Mouse (Mus musculus): ENCODE data around the gene Usp20. TPM values are rescaled to one million over a fixed set of nuclear protein-coding genes. Genes with fewer than 3 reads are reported as not detected.

The Usp20 gene
- polyA plus RNA-seq, 1 experiment from 2014 or later = 11.2 TPM

GRCm38 (mm10) chr2:31057549-31058177 is 75.6 kb downstream of the Usp20 start:
- H3K9ac ChIP-seq (ENCODE audit: low read depth, low read length) = no peak overlapping the region
- no peak overlapping the region for H3K4me3 ChIP-seq (ENCODE audit: low read depth, low read length)
- no peak overlapping the region for H3K27ac ChIP-seq (ENCODE audit: low read depth, low read length)
- 83% methylated on average over 6 of the region's 6 CpGs for whole genome bisulfite sequencing (ENCODE audit: insufficient replicate concordance)
- no peak overlapping the region for H3K4me2 ChIP-seq
- no peak for ATAC-seq (replicated peaks; ENCODE audit: insufficient number of reproducible peaks, low FRiP score, low TSS enrichment)
- H3K9me3 ChIP-seq (replicated peaks; ENCODE audit: control insufficient read depth, low read length) = 0 out of 2 replicates have a peak, but pooled peaks cover 4% of the 10 kb centered on the region
- no peaks in the 10 kb centered on the region for H3K4me1 ChIP-seq (ENCODE audit: control insufficient read depth, insufficient read depth, low read length)
- no peaks in the 10 kb centered on the region for H3K27me3 ChIP-seq (ENCODE audit: control insufficient read depth, insufficient read depth, low read length)
- peaks cover 39% of the 10 kb centered on the region for H3K36me3 ChIP-seq (ENCODE audit: control insufficient read depth, insufficient read depth, low read length)

- Histone ChIP-seq H3K4me2 (no peak overlapping the region), H3K9me3 (replicated peaks; ENCODE audit: control insufficient read depth, low read length) (0 out of 2 replicates have a peak, but pooled peaks cover 4% of the 10 kb centered on the region), H3K36me3 (ENCODE audit: control insufficient read depth, insufficient read depth, low read length) (peaks cover 37% of the 10 kb centered on the region), H3K4me1 (ENCODE audit: control insufficient read depth, insufficient read depth, low read length) (no peaks in the 10 kb centered on the region), H3K27me3 (ENCODE audit: control insufficient read depth, insufficient read depth, low read length) (no peaks in the 10 kb centered on the region), H3K4me3 (ENCODE audit: low read depth, low read length) (no peak overlapping the region), H3K27ac (ENCODE audit: low read depth, low read length) (no peak overlapping the region), H3K9ac (ENCODE audit: low read depth, low read length) (no peak overlapping the region)
- 82% methylated on average over 4 of the region's 4 CpGs for WGBS (ENCODE audit: insufficient replicate concordance)
- ATAC-seq (replicated peaks; ENCODE audit: insufficient number of reproducible peaks, low FRiP score, low TSS enrichment) = no peak
Measured at GRCm38 (mm10) chr2:31058443-31058842, 76.4 kb downstream of the Usp20 start.

- H3K4me3 ChIP-seq (ENCODE audit: low read depth, low read length) = no peak overlapping the region
- no peak overlapping the region for H3K27ac ChIP-seq (ENCODE audit: low read depth, low read length)
- WGBS (ENCODE audit: insufficient replicate concordance) = 92% methylated on average over 1 of the region's 1 CpGs
- no peak overlapping the region for H3K4me2 ChIP-seq
- H3K36me3 ChIP-seq (ENCODE audit: control insufficient read depth, insufficient read depth, low read length) = peaks cover 26% of the 10 kb centered on the region
- H3K4me1 ChIP-seq (ENCODE audit: control insufficient read depth, insufficient read depth, low read length) = no peaks in the 10 kb centered on the region
- no peak overlapping the region for H3K9ac ChIP-seq (ENCODE audit: low read depth, low read length)
- H3K9me3 ChIP-seq (replicated peaks; ENCODE audit: control insufficient read depth, low read length) = 0 out of 2 replicates have a peak, but pooled peaks cover 4% of the 10 kb centered on the region
- ATAC-seq (replicated peaks; ENCODE audit: insufficient number of reproducible peaks, low FRiP score, low TSS enrichment) = no peak
- no peaks in the 10 kb centered on the region for H3K27me3 ChIP-seq (ENCODE audit: control insufficient read depth, insufficient read depth, low read length)
Measured at GRCm38 (mm10) chr2:31060271-31060670, 78.2 kb downstream of the Usp20 start.

GRCm38 (mm10) chr2:31060787-31061730 is 79.0 kb downstream of the Usp20 start:
- Histone ChIP-seq H3K9ac (ENCODE audit: low read depth, low read length) (no peak overlapping the region), H3K9me3 (replicated peaks; ENCODE audit: control insufficient read depth, low read length) (0 out of 2 replicates have a peak, but pooled peaks cover 4% of the 10 kb centered on the region), H3K36me3 (ENCODE audit: control insufficient read depth, insufficient read depth, low read length) (peaks cover 18% of the 10 kb centered on the region), H3K4me2 (no peak overlapping the region), H3K27ac (ENCODE audit: low read depth, low read length) (no peak overlapping the region), H3K27me3 (ENCODE audit: control insufficient read depth, insufficient read depth, low read length) (no peaks in the 10 kb centered on the region), H3K4me3 (ENCODE audit: low read depth, low read length) (no peak overlapping the region), H3K4me1 (ENCODE audit: control insufficient read depth, insufficient read depth, low read length) (no peaks in the 10 kb centered on the region)
- whole genome bisulfite sequencing (ENCODE audit: insufficient replicate concordance) = 86% methylated on average over 28 of the region's 28 CpGs
- no peak for ATAC-seq (replicated peaks; ENCODE audit: insufficient number of reproducible peaks, low FRiP score, low TSS enrichment)

GRCm38 (mm10) chr2:31061868-31062628 is 80.0 kb downstream of the Usp20 start:
- peaks cover 8% of the 10 kb centered on the region; the same call in 1 of the 2 replicates for H3K36me3 ChIP-seq (ENCODE audit: control insufficient read depth, insufficient read depth, low read length)
- no peak overlapping the region for H3K4me2 ChIP-seq
- WGBS (ENCODE audit: insufficient replicate concordance) = 78% methylated on average over 10 of the region's 10 CpGs
- H3K4me1 ChIP-seq (ENCODE audit: control insufficient read depth, insufficient read depth, low read length) = peaks cover 6% of the 10 kb centered on the region; the same call in 1 of the 2 replicates
- H3K9me3 ChIP-seq (replicated peaks; ENCODE audit: control insufficient read depth, low read length) = no peaks in the 10 kb centered on the region
- H3K9ac ChIP-seq (ENCODE audit: low read depth, low read length) = no peak overlapping the region
- no peak for ATAC-seq (replicated peaks; ENCODE audit: insufficient number of reproducible peaks, low FRiP score, low TSS enrichment)
- no peaks in the 10 kb centered on the region for H3K27me3 ChIP-seq (ENCODE audit: control insufficient read depth, insufficient read depth, low read length)
- no peak overlapping the region for H3K27ac ChIP-seq (ENCODE audit: low read depth, low read length)
- H3K4me3 ChIP-seq (ENCODE audit: low read depth, low read length) = no peak overlapping the region

GRCm38 (mm10) chr2:31066019-31066789 is 84.1 kb downstream of the Usp20 start:
- no peak for ATAC-seq (replicated peaks; ENCODE audit: insufficient number of reproducible peaks, low FRiP score, low TSS enrichment)
- H3K9ac ChIP-seq (ENCODE audit: low read depth, low read length) = no peak overlapping the region
- peaks cover 7% of the 10 kb centered on the region; the same call in 1 of the 2 replicates for H3K4me1 ChIP-seq (ENCODE audit: control insufficient read depth, insufficient read depth, low read length)

GRCm38 (mm10) chr2:31067059-31067595 is 85.0 kb downstream of the Usp20 start:
- Histone ChIP-seq H3K4me1 (ENCODE audit: control insufficient read depth, insufficient read depth, low read length) (peaks cover 7% of the 10 kb centered on the region; the same call in 1 of the 2 replicates), H3K4me3 (ENCODE audit: low read depth, low read length) (no peak overlapping the region), H3K27ac (ENCODE audit: low read depth, low read length) (no peak overlapping the region), H3K9ac (ENCODE audit: low read depth, low read length) (no peak overlapping the region), H3K9me3 (replicated peaks; ENCODE audit: control insufficient read depth, low read length) (no peaks in the 10 kb centered on the region), H3K4me2 (no peak overlapping the region), H3K36me3 (ENCODE audit: control insufficient read depth, insufficient read depth, low read length) (peaks cover 3% of the 10 kb centered on the region; the same call in 1 of the 2 replicates), H3K27me3 (ENCODE audit: control insufficient read depth, insufficient read depth, low read length) (no peaks in the 10 kb centered on the region)
- 84% methylated on average over 13 of the region's 13 CpGs for WGBS (ENCODE audit: insufficient replicate concordance)
- ATAC-seq (replicated peaks; ENCODE audit: insufficient number of reproducible peaks, low FRiP score, low TSS enrichment) = no peak

More at GRCm38 (mm10) chr2:31066019-31066789, 84.1 kb downstream of the Usp20 start:
- H3K36me3 ChIP-seq (ENCODE audit: control insufficient read depth, insufficient read depth, low read length) = no peaks in the 10 kb centered on the region
- no peak overlapping the region for H3K4me3 ChIP-seq (ENCODE audit: low read depth, low read length)
- H3K9me3 ChIP-seq (replicated peaks; ENCODE audit: control insufficient read depth, low read length) = no peaks in the 10 kb centered on the region
- WGBS (ENCODE audit: insufficient replicate concordance) = 75% methylated on average over 11 of the region's 11 CpGs
- H3K4me2 ChIP-seq = no peak overlapping the region
- no peaks in the 10 kb centered on the region for H3K27me3 ChIP-seq (ENCODE audit: control insufficient read depth, insufficient read depth, low read length)
- H3K27ac ChIP-seq (ENCODE audit: low read depth, low read length) = no peak overlapping the region
